Mouse (Mus musculus): Measurements from ENCODE around the gene Zc3h18.

DNA sequence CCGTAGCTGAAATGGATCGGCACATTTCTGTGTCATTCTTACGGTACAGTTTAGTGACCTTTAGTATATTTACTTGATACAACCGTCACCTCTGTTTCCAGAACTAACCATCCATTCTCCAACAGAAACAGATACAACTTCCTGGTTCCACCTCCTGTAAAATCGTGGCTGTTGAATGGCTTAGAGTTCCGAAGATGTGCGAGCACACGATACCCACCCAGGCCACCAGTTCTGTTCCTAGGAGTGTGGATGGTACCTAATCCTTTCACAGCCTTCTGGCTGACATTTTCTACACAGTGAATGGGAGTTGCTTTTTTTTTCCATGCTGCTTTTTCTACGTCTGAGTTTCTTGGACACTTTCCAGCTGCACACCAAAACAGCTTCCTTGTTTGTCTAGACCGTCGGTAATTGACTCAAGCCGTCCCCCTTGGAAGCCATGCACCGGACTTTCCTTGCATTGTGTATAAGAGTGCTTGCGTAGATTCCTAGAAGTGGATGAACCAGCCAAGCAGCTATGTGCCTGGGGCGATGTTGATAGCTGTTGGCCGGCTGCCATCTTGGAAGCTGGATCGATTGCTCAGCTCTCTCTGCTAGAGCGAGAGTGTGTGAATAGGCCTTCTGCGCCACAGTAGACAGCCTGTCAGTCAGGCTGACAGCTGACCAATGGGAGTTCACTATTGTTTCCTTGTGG, 67.8 kb downstream of the Zc3h18 start:
- TF ChIP-seq CTCF (IDR thresholded peaks at IDR 0.05; ENCODE audit: extremely low read depth, insufficient read length, insufficient replicate concordance, low read depth, low read length), result no peak
- peak; percentile 28; the same call in 1 of the 2 replicates for TF ChIP-seq POLR2A (IDR thresholded peaks at IDR 0.05; ENCODE audit: low read depth, low read length)

Measured in small intestine, adult 2 months (tissue).